Mouse (Mus musculus): ENCODE results near the gene Tmem121b. TPM values are rescaled to one million over a fixed set of nuclear protein-coding genes. Genes with fewer than 3 reads are reported as not detected.
A peak's percentile ranks its signal among the peaks of the same experiment; 100 is the strongest.

The Tmem121b gene
- polyA plus RNA-seq, 1 experiment from 2014 or later = not detected

GRCm38 (mm10) chr6:120443363-120444355 is 49.9 kb downstream of the Tmem121b start:
- peaks cover 15% of the 10 kb centered on the region for H3K36me3 ChIP-seq
- peak overlapping the region; percentile 25 for H3K4me2 ChIP-seq
- H3K4me1 ChIP-seq (replicated peaks) = peaks cover 15% of the 10 kb centered on the region
- no peak overlapping the region for H3K9ac ChIP-seq
- 0 out of 2 replicates have a peak, but pooled peaks have one; percentile 50 for ATAC-seq (replicated peaks; ENCODE audit: insufficient number of reproducible peaks, insufficient read depth, low FRiP score, low read depth)
- WGBS = 44% methylated on average over 14 of the region's 14 CpGs
- no peaks in the 10 kb centered on the region for H3K9me3 ChIP-seq (replicated peaks)
- H3K27me3 ChIP-seq = no peaks in the 10 kb centered on the region
- H3K4me3 ChIP-seq = no peak overlapping the region
- peak overlapping the region; percentile 62 for H3K27ac ChIP-seq

- H3K27ac ChIP-seq = no peak overlapping the region
- peaks cover 15% of the 10 kb centered on the region for H3K4me1 ChIP-seq (replicated peaks)
- no peak overlapping the region for H3K4me2 ChIP-seq
- H3K9me3 ChIP-seq (replicated peaks) = no peaks in the 10 kb centered on the region
- H3K36me3 ChIP-seq = peaks cover 19% of the 10 kb centered on the region
- H3K9ac ChIP-seq = no peak overlapping the region
- ATAC-seq (replicated peaks; ENCODE audit: insufficient number of reproducible peaks, insufficient read depth, low FRiP score, low read depth) = no peak
- no peaks in the 10 kb centered on the region for H3K27me3 ChIP-seq
- 76% methylated on average over 4 of the region's 4 CpGs for WGBS
- no peak overlapping the region for H3K4me3 ChIP-seq
Measured at GRCm38 (mm10) chr6:120442171-120442749, 51.3 kb downstream of the Tmem121b start.

Other genes with a start within 250 kb of the Tmem121b start
- 0.14 and 0.21 TPM in 2 replicates for gene D330020A13Rik, start 199.4 kb downstream of the Tmem121b start, polyA plus RNA-seq (2015; fragmentation: Nextera tagmentation; extraction: Ambion mirVana)
- 0.34 and 0.41 TPM in 2 replicates for gene B4galnt3, start 199.2 kb downstream of the Tmem121b start, polyA plus RNA-seq (2015; fragmentation: Nextera tagmentation; extraction: Ambion mirVana)
- 29.0 and 29.5 TPM in 2 replicates for gene Kdm5a, start 129.7 kb downstream of the Tmem121b start, polyA plus RNA-seq (2015; fragmentation: Nextera tagmentation; extraction: Ambion mirVana)
- 17.3 and 20.6 TPM in 2 replicates for gene Ccdc77, start 129.4 kb downstream of the Tmem121b start, polyA plus RNA-seq (2015; fragmentation: Nextera tagmentation; extraction: Ambion mirVana)
- 3.4 and 8.1 TPM in 2 replicates for gene Il17ra, start 30.6 kb downstream of the Tmem121b start, polyA plus RNA-seq (2015; fragmentation: Nextera tagmentation; extraction: Ambion mirVana)
- gene Hdhd5, start 37.5 kb upstream of the Tmem121b start, polyA plus RNA-seq (2015; fragmentation: Nextera tagmentation; extraction: Ambion mirVana) = 12.4 and 15.6 TPM in 2 replicates
- 1.1 and 1.2 TPM in 2 replicates for gene Cecr2, start 172.6 kb upstream of the Tmem121b start, polyA plus RNA-seq (2015; fragmentation: Nextera tagmentation; extraction: Ambion mirVana)

Measured in heart, embryonic 15.5 days (tissue).